Mouse (Mus musculus) liver, postnatal 0 days (tissue): Measurements from ENCODE around the gene Car11.

Source experiments
- CTCF ChIP-seq: sonication (generic); IDR thresholded peaks from 2 replicates; pipeline ENCODE4 v1.5.1; 2016; ENCODE audit warnings: antibody characterized with exemption, low read depth
- EP300 ChIP-seq: IDR thresholded peaks from 2 replicates; pipeline ENCODE4 v1.6.1; 2016; ENCODE audit warnings: antibody characterized with exemption, low read depth, mild to moderate bottlenecking

DNA sequence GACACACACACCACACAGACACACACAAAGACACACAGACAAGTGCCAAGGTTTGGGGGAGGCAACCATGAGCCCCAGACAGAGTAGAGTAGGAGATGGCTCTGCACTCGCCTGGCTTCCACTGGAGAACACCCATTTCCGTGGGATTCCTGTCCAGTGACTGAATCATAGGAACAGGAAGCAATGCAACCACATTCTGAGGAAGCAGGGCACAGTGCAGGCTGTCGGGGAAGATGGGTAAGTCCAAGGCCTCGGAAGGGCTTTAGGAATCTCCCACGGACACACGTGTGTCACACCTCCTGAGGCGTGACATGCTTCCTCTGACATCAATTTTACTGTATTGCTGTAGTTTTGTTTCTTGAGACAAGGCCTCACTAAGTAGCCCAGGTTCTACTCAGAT lies 48.5 kb downstream of the Car11 start:
- no peak for TF ChIP-seq CTCF
- TF ChIP-seq EP300 = no peak
